Mouse (Mus musculus): ENCODE measurements around the gene Tango6. TPM values are rescaled to one million over a fixed set of nuclear protein-coding genes. Genes with fewer than 3 reads are reported as not detected.

Tango6 gene
- total RNA-seq, 2 experiments from 2014 or later: 6.5 to 6.9 TPM

- TF ChIP-seq CTCF (IDR thresholded peaks at IDR 0.05): no peak
- intact Hi-C loops (cut with DNase I): no loop called here
- DNase-seq (ENCODE audit: extremely low spot score in 1 of 2, low spot score in 2 of 2): no peak
- no peak overlapping the region for H3K27ac ChIP-seq
- H3K4me3 ChIP-seq: no peak overlapping the region
These were observed 18.5 kb downstream of the Tango6 start for GRCm38 (mm10) chr8:106701360-106701759.

DNA sequence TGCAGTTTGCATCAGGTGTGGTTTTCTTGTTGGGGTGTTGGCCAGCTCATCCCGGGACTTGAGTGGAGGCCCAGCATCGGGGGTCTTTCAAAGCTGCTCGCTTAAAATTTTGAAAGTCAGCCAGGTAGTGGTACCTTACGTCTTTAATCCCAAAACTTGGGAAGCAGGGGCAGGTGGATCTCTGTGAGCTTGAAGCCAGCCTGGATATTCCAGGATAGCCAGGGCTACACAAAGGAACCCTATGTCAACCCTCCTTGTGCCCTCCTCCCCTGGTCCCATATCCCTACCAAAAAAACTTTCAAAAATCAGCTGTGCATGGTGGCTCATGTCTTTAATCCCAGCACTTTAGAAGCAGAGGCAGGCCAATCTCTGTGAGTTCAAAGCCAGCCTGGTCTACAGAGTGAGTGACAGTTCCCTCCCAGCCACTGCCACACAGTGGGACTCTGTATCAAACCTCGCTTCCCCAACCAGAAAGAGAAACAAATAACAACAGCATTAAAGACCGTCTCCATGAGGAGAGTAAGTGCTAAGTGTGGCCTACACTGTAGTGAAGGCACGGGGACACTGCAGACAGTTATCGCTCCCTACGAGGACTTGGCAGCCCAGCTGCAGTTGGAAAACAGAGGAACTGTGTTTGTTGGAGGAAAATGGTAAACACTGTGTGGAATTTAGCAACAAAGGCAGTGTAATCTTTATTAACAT is 21.5 kb downstream of the Tango6 start:
- intact Hi-C loops (cut with DNase I): no loop called here
- Histone ChIP-seq H3K4me3 (no peak overlapping the region), H3K27ac (no peak overlapping the region)
- no peak for TF ChIP-seq CTCF (IDR thresholded peaks at IDR 0.05)
- no peak for DNase-seq (ENCODE audit: extremely low spot score in 1 of 2, low spot score in 2 of 2)

DNA sequence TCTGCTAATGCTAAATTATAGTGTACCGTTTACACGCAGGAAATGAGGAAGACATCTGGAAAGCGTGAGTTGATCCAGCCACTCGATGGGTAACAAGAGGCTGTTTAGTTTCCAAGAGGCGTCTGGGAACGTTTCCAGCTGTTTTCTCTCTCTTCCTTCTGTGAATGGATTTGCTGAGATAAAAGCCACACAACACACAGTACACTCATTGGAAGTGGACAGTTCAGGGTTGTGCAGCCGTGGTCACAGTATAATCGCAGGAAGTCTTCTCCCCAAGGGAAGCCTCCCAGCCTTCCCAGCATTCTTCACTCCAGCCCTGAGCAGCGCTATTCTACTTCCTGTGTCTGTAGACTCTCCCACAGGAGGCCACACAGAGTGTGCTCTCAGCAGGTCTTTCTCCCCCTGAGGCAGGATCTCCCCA is 22.0 kb downstream of the Tango6 start:
- TF ChIP-seq CTCF (IDR thresholded peaks at IDR 0.05): no peak
- Histone ChIP-seq H3K27ac (no peak overlapping the region), H3K4me3 (no peak overlapping the region)
- peak in 1 of 2 experiments; percentile 17 for DNase-seq (ENCODE audit: extremely low spot score in 1 of 2, low spot score in 2 of 2)
- intact Hi-C loops (cut with DNase I): no loop called here

- TF ChIP-seq CTCF (IDR thresholded peaks at IDR 0.05): no peak
- no peak overlapping the region for H3K4me3 ChIP-seq
- intact Hi-C loops (cut with DNase I): no loop called here
- DNase-seq (ENCODE audit: extremely low spot score in 1 of 2, low spot score in 2 of 2): no peak
- no peak overlapping the region for H3K27ac ChIP-seq
These were observed 23.3 kb downstream of the Tango6 start for GRCm38 (mm10) chr8:106706194-106706593.

DNA sequence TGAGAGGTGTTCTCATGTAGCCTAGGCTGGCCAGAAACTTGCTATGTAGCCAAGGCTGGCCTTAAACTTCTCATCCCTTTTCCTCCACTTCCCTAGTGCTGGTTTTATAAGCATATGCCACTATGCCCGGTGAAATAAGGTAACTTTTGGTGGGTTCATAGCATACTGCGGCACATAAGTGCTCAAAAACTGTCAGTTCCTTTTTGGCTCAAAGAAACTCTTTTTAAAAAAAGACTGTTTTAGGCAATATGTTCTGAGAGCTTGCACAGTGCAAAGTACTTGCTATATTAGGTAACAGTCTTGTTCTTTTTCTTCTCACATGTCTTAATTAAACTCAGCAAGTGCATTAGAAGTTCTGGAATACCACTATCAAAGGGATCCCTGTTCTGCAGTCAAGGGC is 27.1 kb downstream of the Tango6 start:
- DNase-seq (ENCODE audit: extremely low spot score in 1 of 2, low spot score in 2 of 2): no peak
- TF ChIP-seq CTCF (IDR thresholded peaks at IDR 0.05): no peak
- intact Hi-C loops (cut with DNase I): no loop called here
- no peak overlapping the region for H3K4me3 ChIP-seq
- no peak overlapping the region for H3K27ac ChIP-seq

DNA sequence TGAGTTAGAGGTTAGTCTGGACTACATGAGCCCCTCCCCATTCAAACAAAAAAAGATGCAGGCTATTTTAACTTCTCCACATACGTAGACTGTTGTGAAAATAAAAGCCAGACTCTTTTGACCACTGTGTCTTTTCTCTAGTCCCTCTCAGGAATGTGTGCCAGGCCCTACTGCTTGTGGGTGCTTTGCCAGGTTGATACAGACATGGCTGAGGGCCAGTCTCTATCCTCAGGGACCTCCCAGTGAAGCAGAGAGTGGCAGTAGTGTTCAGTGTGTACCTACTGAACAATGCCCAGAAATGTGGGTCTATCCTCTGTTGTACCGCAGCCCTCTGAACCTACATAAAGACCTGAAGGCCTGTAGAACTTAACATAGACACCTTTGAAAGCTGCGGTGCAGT is 29.6 kb downstream of the Tango6 start:
- intact Hi-C loops (cut with DNase I): no loop called here
- no peak for TF ChIP-seq CTCF (IDR thresholded peaks at IDR 0.05)

DNA sequence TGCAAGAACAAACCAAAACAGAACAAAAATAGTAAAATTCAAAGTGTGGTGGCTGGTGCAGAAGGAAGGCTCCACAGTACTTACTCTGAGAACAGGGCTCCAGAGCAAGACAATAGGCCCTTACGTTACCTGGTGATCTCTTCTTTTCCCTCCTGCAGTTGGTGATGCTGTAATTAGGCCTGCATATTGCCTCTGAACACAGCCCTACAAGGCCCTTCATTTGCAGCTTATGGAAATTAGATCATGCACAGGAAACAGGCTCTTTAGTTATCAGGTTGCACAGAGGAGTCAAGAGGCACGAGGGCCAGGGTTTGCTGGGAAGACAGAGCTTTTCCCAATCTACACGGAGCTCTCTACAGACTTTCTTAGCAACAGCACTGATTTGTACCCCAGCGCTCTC is 31.4 kb downstream of the Tango6 start:
- TF ChIP-seq CTCF (IDR thresholded peaks at IDR 0.05): no peak
- Histone ChIP-seq H3K4me3 (no peak overlapping the region), H3K27ac (no peak overlapping the region)
- intact Hi-C loops (cut with DNase I): no loop called here
- DNase-seq (ENCODE audit: extremely low spot score in 1 of 2, low spot score in 2 of 2): no peak

More for the DNA sequence above, 29.6 kb downstream of the Tango6 start:
- H3K4me3 ChIP-seq: no peak overlapping the region
- H3K27ac ChIP-seq: no peak overlapping the region
- no peak for DNase-seq (ENCODE audit: extremely low spot score in 1 of 2, low spot score in 2 of 2)

DNA sequence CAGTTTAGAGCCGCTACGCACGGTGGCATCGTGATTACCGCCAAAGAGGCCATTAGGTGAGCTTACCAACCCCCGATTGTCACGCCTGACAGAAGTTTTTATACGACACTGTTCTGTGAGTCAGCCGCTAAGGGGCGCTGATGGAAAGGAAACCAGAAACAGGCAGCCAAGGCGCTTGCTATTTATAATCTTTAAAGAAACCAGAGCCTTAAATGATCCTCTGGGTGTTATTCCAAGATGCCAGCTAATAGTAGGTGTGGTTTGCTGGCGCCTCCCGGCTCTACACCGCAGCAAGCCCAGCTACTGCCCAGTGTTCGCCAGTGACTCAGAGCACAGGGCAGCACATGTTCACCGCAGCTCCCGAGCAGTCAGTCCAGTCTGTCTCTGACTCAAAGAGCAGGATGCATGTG is 35.2 kb downstream of the Tango6 start:
- peak; percentile 90 for TF ChIP-seq CTCF (IDR thresholded peaks at IDR 0.05)
- DNase-seq (ENCODE audit: extremely low spot score in 1 of 2, low spot score in 2 of 2): peak; percentile 76 to 79
- intact Hi-C loops (cut with DNase I): loop anchor here (1.0 to 5.0 kb wide), 3 partner anchors 154 to 284 kb away; partner anchors contain the start of gene Has3
- Histone ChIP-seq H3K4me3 (peak overlapping the region; percentile 37), H3K27ac (peak overlapping the region; percentile 51; the same call in 1 of the 2 replicates)

DNA sequence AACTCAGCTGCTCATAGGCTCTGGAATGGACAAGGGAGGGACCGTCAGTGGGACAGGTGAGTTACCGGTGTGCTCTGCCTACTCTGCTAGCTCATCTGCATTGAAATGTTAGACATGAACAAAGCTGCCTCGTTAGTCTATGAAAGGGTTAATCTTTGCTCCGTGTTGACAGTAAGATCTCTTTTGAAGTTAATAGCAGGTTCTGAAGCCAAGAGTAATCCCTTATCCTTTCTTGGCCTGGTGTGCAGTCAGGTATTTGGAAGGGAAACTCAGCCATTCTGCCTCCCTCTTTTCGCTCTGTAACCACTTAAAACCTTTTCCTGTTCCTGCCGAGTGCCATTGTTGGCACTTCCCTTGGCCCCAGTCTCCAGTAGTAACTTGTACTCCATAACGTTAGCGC is 38.1 kb downstream of the Tango6 start:
- intact Hi-C loops (cut with DNase I): no loop called here
- TF ChIP-seq CTCF (IDR thresholded peaks at IDR 0.05): no peak
- Histone ChIP-seq H3K4me3 (no peak overlapping the region), H3K27ac (no peak overlapping the region)
- DNase-seq (ENCODE audit: extremely low spot score in 1 of 2, low spot score in 2 of 2): no peak

GRCm38 (mm10) chr8:106722453-106722852 is 39.6 kb downstream of the Tango6 start:
- no peak for TF ChIP-seq CTCF (IDR thresholded peaks at IDR 0.05)
- no peak for DNase-seq (ENCODE audit: extremely low spot score in 1 of 2, low spot score in 2 of 2)
- intact Hi-C loops (cut with DNase I): no loop called here
- Histone ChIP-seq H3K27ac (no peak overlapping the region), H3K4me3 (no peak overlapping the region)

DNA sequence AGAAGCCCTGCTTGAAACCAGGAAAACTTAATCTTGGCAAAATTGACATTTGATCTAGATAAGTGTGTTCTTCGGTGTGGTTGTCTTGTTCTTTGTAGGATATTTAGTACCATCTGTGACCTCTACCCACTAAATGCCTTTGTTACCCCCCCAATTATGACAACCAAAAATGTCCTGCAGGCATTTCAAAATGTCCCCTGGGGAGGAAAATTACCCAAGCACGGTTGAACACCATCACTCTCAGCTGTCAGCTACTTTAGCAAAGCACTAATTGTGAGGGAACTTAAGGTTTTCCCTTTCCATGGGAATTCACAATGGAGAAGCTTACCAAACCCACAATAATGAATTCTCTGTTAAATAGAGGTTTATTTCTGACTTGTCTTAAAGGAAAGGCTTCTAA is 41.1 kb downstream of the Tango6 start:
- no peak for DNase-seq (ENCODE audit: extremely low spot score in 1 of 2, low spot score in 2 of 2)
- TF ChIP-seq CTCF (IDR thresholded peaks at IDR 0.05): no peak
- intact Hi-C loops (cut with DNase I): no loop called here
- Histone ChIP-seq H3K27ac (no peak overlapping the region), H3K4me3 (no peak overlapping the region)

- DNase-seq (ENCODE audit: extremely low spot score in 1 of 2, low spot score in 2 of 2): no peak
- intact Hi-C loops (cut with DNase I): no loop called here
- no peak for TF ChIP-seq CTCF (IDR thresholded peaks at IDR 0.05)
- Histone ChIP-seq H3K27ac (no peak overlapping the region), H3K4me3 (no peak overlapping the region)
These were observed 43.7 kb downstream of the Tango6 start for GRCm38 (mm10) chr8:106726551-106726950.

DNA sequence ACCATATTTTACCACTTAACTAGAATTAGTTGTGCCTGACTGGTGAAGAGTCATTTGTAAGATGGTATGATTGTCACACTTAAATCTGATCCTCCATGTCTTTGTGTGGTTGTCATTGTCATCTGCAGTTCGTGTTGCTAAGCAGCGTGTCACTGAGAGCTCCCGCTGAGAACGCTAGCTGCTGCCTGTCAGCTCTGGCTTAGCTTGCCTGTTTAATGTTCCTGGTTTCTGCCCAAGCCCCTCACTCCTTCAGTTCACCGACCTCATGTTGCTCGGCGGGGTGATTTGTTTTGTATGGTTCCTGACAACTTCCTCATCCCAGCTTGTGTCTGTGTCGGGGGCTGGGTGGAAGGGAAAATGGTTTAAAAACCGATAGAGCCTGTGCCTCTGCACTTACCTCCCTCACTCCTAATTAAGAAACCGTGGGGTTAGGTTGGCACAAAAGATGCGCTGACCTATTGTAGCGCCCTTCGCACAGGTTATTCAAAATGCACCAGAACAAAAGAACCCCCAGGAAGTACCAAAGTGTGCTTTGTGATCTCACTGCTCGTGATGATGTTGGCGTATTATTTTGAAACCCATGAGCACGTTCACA is 44.5 kb downstream of the Tango6 start:
- intact Hi-C loops (cut with DNase I): no loop called here
- H3K27ac ChIP-seq: no peak overlapping the region
- peak in 1 of 2 experiments; percentile 17 for DNase-seq (ENCODE audit: extremely low spot score in 1 of 2, low spot score in 2 of 2)
- TF ChIP-seq CTCF (IDR thresholded peaks at IDR 0.05): no peak
- no peak overlapping the region for H3K4me3 ChIP-seq
